Comparison of ENCODE assay signal across 8 mouse cellular contexts in genomic region chr6:67102541-67103134, GRCm38 (mm10).
A peak's percentile ranks its signal among the peaks of the same experiment; 100 is the strongest.
DNase-seq lines count a peak whose midpoint lies in the region; ATAC-seq and TF ChIP-seq lines count a peak whose summit lies in the region.
"Had no signal": no experiment of that assay in that cellular context is flagged by ENCODE, and none has a peak within 500 bp of the region (broad histone marks: within the 10 kb centered on the region; RNA-seq: fewer than 3 reads in every experiment).

No protein-coding gene starts in this region.

- peak overlapping the region; percentile 37; the same call in 1 of the 2 replicates for H3K27ac ChIP-seq in ES-Bruce4 (ENCODE audit: insufficient read depth, low read length)
- no peak overlapping the region for H3K27ac ChIP-seq in intestine, postnatal 0 days (ENCODE audit: low read depth, low read length)
- H3K27ac ChIP-seq in forebrain, embryonic 16.5 days (ENCODE audit: low read length) = no peak overlapping the region
- H3K27ac ChIP-seq: embryonic facial prominence, embryonic 13.5 days had no signal

- H3K9ac ChIP-seq in ES-Bruce4 (ENCODE audit: low read depth, poor library complexity, severe bottlenecking) = no peak overlapping the region
- H3K9ac ChIP-seq in intestine, postnatal 0 days (ENCODE audit: low read depth, low read length) = no peak overlapping the region
- H3K9ac ChIP-seq in forebrain, embryonic 16.5 days (replicated peaks; ENCODE audit: low read depth, low read length) = no peak overlapping the region
- H3K9ac ChIP-seq: embryonic facial prominence, embryonic 13.5 days had no signal

- H3K36me3 ChIP-seq in ES-Bruce4 (ENCODE audit: control insufficient read depth, insufficient read depth, low read length, poor library complexity, severe bottlenecking) = no peaks in the 10 kb centered on the region
- H3K36me3 ChIP-seq in intestine, postnatal 0 days (ENCODE audit: control insufficient read depth, insufficient read depth) = no peaks in the 10 kb centered on the region
- no peaks in the 10 kb centered on the region for H3K36me3 ChIP-seq in forebrain, embryonic 16.5 days (ENCODE audit: control insufficient read depth, insufficient read depth)
- H3K36me3 ChIP-seq: embryonic facial prominence, embryonic 13.5 days had no signal

- H3K4me1 ChIP-seq in ES-Bruce4 (ENCODE audit: control insufficient read depth, insufficient read depth, low read length) = peaks cover 3% of the 10 kb centered on the region
- no peaks in the 10 kb centered on the region; the same call in 1 of the 2 replicates for H3K4me1 ChIP-seq in intestine, postnatal 0 days (replicated peaks; ENCODE audit: control insufficient read depth, insufficient read depth, low read length)
- H3K4me1 ChIP-seq in forebrain, embryonic 16.5 days (replicated peaks; ENCODE audit: control insufficient read depth, insufficient read depth, low read length) = no peaks in the 10 kb centered on the region

- no peaks in the 10 kb centered on the region for H3K9me3 ChIP-seq in ES-Bruce4 (replicated peaks; ENCODE audit: control insufficient read depth, insufficient read depth, low read length, poor library complexity, severe bottlenecking)
- H3K9me3 ChIP-seq in intestine, postnatal 0 days (ENCODE audit: control insufficient read depth) = no peaks in the 10 kb centered on the region
- no peaks in the 10 kb centered on the region for H3K9me3 ChIP-seq in forebrain, embryonic 16.5 days (ENCODE audit: control insufficient read depth, low read length)
- H3K9me3 ChIP-seq: embryonic facial prominence, embryonic 13.5 days had no signal

- ATAC-seq in intestine, postnatal 0 days = peak; percentile 76
- peak; percentile 52; the same call in 1 of the 2 replicates for ATAC-seq in neutrophil, adult 5-6 weeks (ENCODE audit: extremely low read depth, insufficient number of reproducible peaks, low FRiP score, poor library complexity, severe bottlenecking)
- no peak for ATAC-seq in forebrain, embryonic 16.5 days

- H3K27me3 ChIP-seq in ES-Bruce4 (ENCODE audit: control insufficient read depth, insufficient read depth, low read length, poor library complexity, severe bottlenecking) = no peaks in the 10 kb centered on the region
- no peaks in the 10 kb centered on the region for H3K27me3 ChIP-seq in intestine, postnatal 0 days (replicated peaks; ENCODE audit: control insufficient read depth, insufficient read depth, low read length)
- H3K27me3 ChIP-seq in forebrain, embryonic 16.5 days (replicated peaks; ENCODE audit: control insufficient read depth, insufficient read depth, low read length) = no peaks in the 10 kb centered on the region
- H3K27me3 ChIP-seq: embryonic facial prominence, embryonic 13.5 days had no signal

- 0 out of 2 replicates have a peak, but pooled peaks have one; percentile 31 for TF ChIP-seq EP300 in ES-Bruce4 (IDR thresholded peaks at IDR 0.05; ENCODE audit: insufficient read depth, low read depth, low read length)

- TF ChIP-seq POLR2A in ES-Bruce4 (IDR thresholded peaks at IDR 0.05; ENCODE audit: insufficient read depth, low read length) = no peak

- DNase-seq in adrenal gland, adult 18-20 months (ENCODE audit: low spot score in 2 of 2) = peak; percentile 50 to 59
- peak; percentile 47 to 79 for DNase-seq in gastrocnemius, adult 8-10 months (ENCODE audit: low spot score in 2 of 2)
- DNase-seq in left cerebral cortex, postnatal 36 days (ENCODE audit: low spot score in 2 of 2) = peak; percentile 31 to 32

- TF ChIP-seq CTCF in ES-Bruce4 (IDR thresholded peaks at IDR 0.05; ENCODE audit: low read depth, low read length) = no peak
- TF ChIP-seq CTCF in intestine, postnatal 0 days (IDR thresholded peaks at IDR 0.05; ENCODE audit: low read depth) = no peak

- H3K4me3 ChIP-seq in ES-Bruce4 (ENCODE audit: low read depth, low read length) = no peak overlapping the region
- no peak overlapping the region for H3K4me3 ChIP-seq in intestine, postnatal 0 days (ENCODE audit: low read depth, low read length)
- no peak overlapping the region for H3K4me3 ChIP-seq in forebrain, embryonic 16.5 days (replicated peaks; ENCODE audit: low read length)
- H3K4me3 ChIP-seq: embryonic facial prominence, embryonic 13.5 days had no signal

- no peak overlapping the region for H3K4me2 ChIP-seq in intestine, postnatal 0 days (replicated peaks; ENCODE audit: low read depth)
- no peak overlapping the region for H3K4me2 ChIP-seq in forebrain, embryonic 16.5 days (ENCODE audit: low read length)
- H3K4me2 ChIP-seq: embryonic facial prominence, embryonic 13.5 days had no signal

- intact Hi-C loops in left cerebral cortex, postnatal 36 days (cut with DNase I) = no loop called here

- 39% methylated on average over 11 of the region's 11 CpGs for WGBS in intestine, postnatal 0 days
- WGBS in forebrain, embryonic 16.5 days = 69% methylated on average over 11 of the region's 11 CpGs
